Mouse (Mus musculus): Measurements from ENCODE around the gene Gpr19. TPM values are rescaled to one million over a fixed set of nuclear protein-coding genes. Genes with fewer than 3 reads are reported as not detected.
A peak's percentile ranks its signal among the peaks of the same experiment; 100 is the strongest.

Gpr19 gene
- total RNA-seq, 1 experiment: 34.7 TPM

DNA sequence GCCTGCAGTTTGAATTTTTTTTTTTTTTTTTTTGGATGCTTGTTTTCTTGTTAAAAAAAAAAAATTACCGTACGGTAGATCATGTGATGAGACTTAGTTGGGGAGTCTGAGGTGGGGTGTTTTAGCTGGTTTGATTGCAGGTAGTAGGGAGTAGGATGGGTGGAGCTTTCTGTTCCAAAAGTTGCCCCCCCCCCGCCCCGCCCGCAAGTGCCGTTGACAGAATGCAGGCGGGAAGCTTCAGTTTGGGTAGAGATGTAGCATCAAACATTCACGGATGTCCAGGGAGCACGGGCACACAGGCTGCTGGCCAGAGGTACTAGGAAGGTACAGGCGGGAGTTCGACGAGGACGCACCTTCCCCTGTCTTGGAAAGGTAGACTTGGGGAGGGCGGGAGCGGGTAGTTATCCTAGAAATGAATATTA, 30.5 kb upstream of the Gpr19 start:
- in situ Hi-C loops (cut with MboI; ENCODE audit: low sequenced_read_pairs in 2 of 2, unreplicated experiment in 2 of 2): no loop called here
- DNase-seq (ENCODE audit: low read depth, low spot score): no peak
- Histone ChIP-seq H3K27ac (ENCODE audit: insufficient read depth, low read depth, low read length, poor library complexity, severe bottlenecking) (no peak overlapping the region), H3K4me3 (ENCODE audit: insufficient read depth in 1 of 2, low read depth in 1 of 2, low read length in 2 of 2, poor library complexity in 1 of 2, severe bottlenecking in 1 of 2) (peak overlapping the region; percentile 79 to 83), H3K36me3 (ENCODE audit: control insufficient read depth, insufficient read depth, low read length, poor library complexity, severe bottlenecking) (no peaks in the 10 kb centered on the region), H3K9ac (ENCODE audit: insufficient read depth, low read depth, low read length, poor library complexity, severe bottlenecking) (peak overlapping the region; percentile 85), H3K9me3 (ENCODE audit: control insufficient read depth, insufficient read depth, low read depth, low read length) (no peaks in the 10 kb centered on the region), H3K4me1 (ENCODE audit: control insufficient read depth in 2 of 2, insufficient read depth in 2 of 2, low read length in 2 of 2, poor library complexity in 1 of 2) (peaks cover 0 to 2% of the 10 kb centered on the region in 2 experiments; a peak in 2 of 4 replicates)
- TF ChIP-seq ZNF384 (IDR thresholded peaks at IDR 0.05; ENCODE audit: low read depth, low read length) (peak; percentile 74), CHD2 (IDR thresholded peaks at IDR 0.05; ENCODE audit: low read depth, low read length) (no peak)

DNA sequence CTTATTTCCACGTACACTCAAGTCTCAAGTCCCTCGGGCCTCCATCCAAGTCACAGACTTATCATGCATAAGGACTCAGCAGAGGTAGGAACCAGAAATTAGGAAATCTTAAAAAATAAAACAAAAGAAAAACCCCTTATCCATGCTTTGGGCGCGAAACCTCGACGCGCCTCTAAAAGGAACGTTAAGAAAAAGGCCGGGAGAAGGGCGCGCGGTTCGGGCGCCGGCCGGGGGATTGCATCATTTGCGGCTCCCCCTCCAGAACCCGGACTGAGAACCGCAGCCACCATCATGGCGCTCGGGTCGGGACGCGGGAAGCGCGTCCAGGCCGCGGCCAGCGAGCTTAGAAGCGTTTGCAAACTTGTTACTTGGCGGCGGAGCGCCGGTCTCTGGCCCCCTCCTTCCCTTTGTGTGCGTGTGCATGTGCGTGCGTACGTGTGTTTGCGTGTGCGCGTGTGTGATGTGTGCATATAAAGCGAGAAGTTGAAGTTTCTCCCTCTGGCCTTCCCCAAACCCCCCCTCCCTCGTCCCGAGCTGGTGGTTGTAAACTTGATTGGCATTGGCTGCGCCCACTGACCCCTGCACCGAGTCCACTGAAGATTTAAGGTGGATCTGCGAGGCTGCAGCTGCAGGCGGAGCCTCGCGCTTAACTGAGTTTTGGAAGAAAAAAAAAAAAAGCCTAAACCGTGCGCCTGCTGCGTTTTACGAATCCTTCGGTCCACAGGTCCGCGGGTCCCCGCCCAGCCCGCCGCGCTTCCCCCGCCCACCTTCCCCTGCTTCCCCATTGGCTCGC, 29.9 kb upstream of the Gpr19 start:
- H3K4me3 ChIP-seq (ENCODE audit: insufficient read depth in 1 of 2, low read depth in 1 of 2, low read length in 2 of 2, poor library complexity in 1 of 2, severe bottlenecking in 1 of 2): peak overlapping the region; percentile 79 to 83
- in situ Hi-C loops (cut with MboI; ENCODE audit: low sequenced_read_pairs in 2 of 2, unreplicated experiment in 2 of 2): no loop called here
- TF ChIP-seq ZNF384 (IDR thresholded peaks at IDR 0.05; ENCODE audit: low read depth, low read length) (peak; percentile 98), HCFC1 (IDR thresholded peaks at IDR 0.05; ENCODE audit: borderline replicate concordance, insufficient read depth, low read length) (peak; percentile 59; the same call in 1 of the 2 replicates), ZC3H11A (IDR thresholded peaks at IDR 0.05; ENCODE audit: borderline replicate concordance, low read depth, low read length) (no peak), CHD2 (IDR thresholded peaks at IDR 0.05; ENCODE audit: low read depth, low read length) (no peak), MAFK (IDR thresholded peaks at IDR 0.05; ENCODE audit: insufficient read depth, low read depth, low read length) (no peak)
- H3K36me3 ChIP-seq (ENCODE audit: control insufficient read depth, insufficient read depth, low read length, poor library complexity, severe bottlenecking): no peaks in the 10 kb centered on the region
- no peak for DNase-seq (ENCODE audit: low read depth, low spot score)
- peaks cover 0 to 2% of the 10 kb centered on the region in 2 experiments; a peak in 2 of 4 replicates for H3K4me1 ChIP-seq (ENCODE audit: control insufficient read depth in 2 of 2, insufficient read depth in 2 of 2, low read length in 2 of 2, poor library complexity in 1 of 2)
- peak overlapping the region; percentile 97 for H3K27ac ChIP-seq (ENCODE audit: insufficient read depth, low read depth, low read length, poor library complexity, severe bottlenecking)
- H3K9ac ChIP-seq (ENCODE audit: insufficient read depth, low read depth, low read length, poor library complexity, severe bottlenecking): peak overlapping the region; percentile 92
- no peaks in the 10 kb centered on the region for H3K9me3 ChIP-seq (ENCODE audit: control insufficient read depth, insufficient read depth, low read depth, low read length)

DNA sequence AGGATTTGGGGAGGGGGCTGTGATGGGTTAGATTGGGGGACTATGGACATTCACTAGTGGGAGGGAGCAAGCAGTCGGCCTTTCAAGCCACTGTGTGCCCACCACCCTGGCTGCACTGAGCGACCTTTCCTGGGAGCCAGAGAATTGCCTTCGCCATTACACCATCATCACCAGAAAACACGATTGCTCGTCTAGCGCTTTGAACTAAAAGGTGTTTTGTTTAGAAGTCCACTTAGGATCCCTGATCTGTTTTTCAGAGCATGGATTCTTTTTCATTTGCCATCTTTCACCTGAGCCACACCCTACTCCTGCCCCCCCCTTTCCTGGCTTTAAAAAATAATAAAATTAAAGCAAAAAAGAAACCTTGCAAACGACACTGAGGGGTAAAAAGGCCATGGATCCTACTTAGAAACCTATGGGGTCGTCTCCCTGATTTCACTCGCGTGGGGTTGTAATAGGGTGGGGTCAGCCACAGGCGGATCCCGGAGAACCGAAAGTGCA, 29.3 kb upstream of the Gpr19 start:
- in situ Hi-C loops (cut with MboI; ENCODE audit: low sequenced_read_pairs in 2 of 2, unreplicated experiment in 2 of 2): no loop called here
- TF ChIP-seq HCFC1 (IDR thresholded peaks at IDR 0.05; ENCODE audit: borderline replicate concordance, insufficient read depth, low read length): no peak
- TF ChIP-seq ZNF384 (IDR thresholded peaks at IDR 0.05; ENCODE audit: low read depth, low read length): no peak
- no peak for TF ChIP-seq MAFK (IDR thresholded peaks at IDR 0.05; ENCODE audit: insufficient read depth, low read depth, low read length)
- H3K36me3 ChIP-seq (ENCODE audit: control insufficient read depth, insufficient read depth, low read length, poor library complexity, severe bottlenecking): no peaks in the 10 kb centered on the region
- peak overlapping the region; percentile 92 for H3K9ac ChIP-seq (ENCODE audit: insufficient read depth, low read depth, low read length, poor library complexity, severe bottlenecking)
- H3K4me3 ChIP-seq (ENCODE audit: insufficient read depth in 1 of 2, low read depth in 1 of 2, low read length in 2 of 2, poor library complexity in 1 of 2, severe bottlenecking in 1 of 2): peak overlapping the region; percentile 79 to 83
- DNase-seq (ENCODE audit: low read depth, low spot score): no peak
- no peaks in the 10 kb centered on the region for H3K9me3 ChIP-seq (ENCODE audit: control insufficient read depth, insufficient read depth, low read depth, low read length)
- H3K27ac ChIP-seq (ENCODE audit: insufficient read depth, low read depth, low read length, poor library complexity, severe bottlenecking): peak overlapping the region; percentile 97
- H3K4me1 ChIP-seq (ENCODE audit: control insufficient read depth in 2 of 2, insufficient read depth in 2 of 2, low read length in 2 of 2, poor library complexity in 1 of 2): peaks cover 2 to 5% of the 10 kb centered on the region in 2 experiments; a peak in 2 of 4 replicates

- no peak for DNase-seq (ENCODE audit: low read depth, low spot score)
- in situ Hi-C loops (cut with MboI; ENCODE audit: low sequenced_read_pairs in 2 of 2, unreplicated experiment in 2 of 2): no loop called here
- peak; percentile 45; the same call in 1 of the 2 replicates for TF ChIP-seq HCFC1 (IDR thresholded peaks at IDR 0.05; ENCODE audit: borderline replicate concordance, insufficient read depth, low read length)
- TF ChIP-seq ZNF384 (IDR thresholded peaks at IDR 0.05; ENCODE audit: low read depth, low read length): no peak
- Histone ChIP-seq H3K27ac (ENCODE audit: insufficient read depth, low read depth, low read length, poor library complexity, severe bottlenecking) (peak overlapping the region; percentile 77), H3K4me1 (ENCODE audit: control insufficient read depth in 2 of 2, insufficient read depth in 2 of 2, low read length in 2 of 2, poor library complexity in 1 of 2) (peaks cover 2 to 8% of the 10 kb centered on the region in 2 experiments; a peak in 3 of 4 replicates), H3K9ac (ENCODE audit: insufficient read depth, low read depth, low read length, poor library complexity, severe bottlenecking) (peak overlapping the region; percentile 86), H3K36me3 (ENCODE audit: control insufficient read depth, insufficient read depth, low read length, poor library complexity, severe bottlenecking) (no peaks in the 10 kb centered on the region; the same call in 1 of the 2 replicates), H3K4me3 (ENCODE audit: insufficient read depth in 1 of 2, low read depth in 1 of 2, low read length in 2 of 2, poor library complexity in 1 of 2, severe bottlenecking in 1 of 2) (peak overlapping the region; percentile 79 to 83), H3K9me3 (ENCODE audit: control insufficient read depth, insufficient read depth, low read depth, low read length) (no peaks in the 10 kb centered on the region)
These were observed 28.6 kb upstream of the Gpr19 start for GRCm38 (mm10) chr6:134926803-134927594.
